Mouse (Mus musculus) CH12.LX (cell line): ENCODE data around the gene Sim2. TPM values are rescaled to one million over a fixed set of nuclear protein-coding genes. Genes with fewer than 3 reads are reported as not detected.

Experiments
- DNase-seq: peaks from one replicate; pipeline ENCODE4 v3.0.0-alpha.2; 2013; ENCODE audit errors: extremely low read depth
- H3K27ac ChIP-seq: 2 replicates; pipeline ENCODE4 v1.5.1; 2012; ENCODE audit warnings: low read depth, mild to moderate bottlenecking, control low read depth, moderate library complexity; ENCODE audit not compliant: insufficient read depth
- H3K27me3 ChIP-seq: replicated peaks from 2 replicates; pipeline ENCODE3; 2012; ENCODE audit warnings: inconsistent platforms
- H3K36me3 ChIP-seq, 2 experiments: replicated peaks in 1 of 2; 2 replicates each; pipeline versions ENCODE3 to v1.6.1; 2012; ENCODE audit warnings: inconsistent platforms in 1 of 2, low read length in 1 of 2, mild to moderate bottlenecking in 1 of 2, mixed read lengths in 1 of 2, moderate library complexity in 1 of 2; ENCODE audit not compliant: control insufficient read depth in 1 of 2, insufficient read depth in 1 of 2
- H3K4me1 ChIP-seq, 2 experiments: 2 replicates each; pipeline ENCODE4 v1.6.1; 2012; ENCODE audit warnings: inconsistent platforms in 1 of 2, moderate library complexity in 1 of 2; ENCODE audit not compliant: insufficient read depth in 2 of 2, control insufficient read depth in 1 of 2
- H3K4me2 ChIP-seq: 2 replicates; pipeline ENCODE4 v1.6.1; 2012; ENCODE audit warnings: low read depth, mild to moderate bottlenecking, control low read depth; ENCODE audit not compliant: poor library complexity, insufficient read depth, severe bottlenecking
- H3K4me3 ChIP-seq, 3 experiments: fragments of 150-350 bp in 1 of 3; sonication (generic) in 1 of 3; replicated peaks in 1 of 3; 2 replicates each; pipeline versions ENCODE3 to v1.5.1; 2011 to 2012; ENCODE audit warnings: low read depth in 2 of 3, low read length in 2 of 3, mild to moderate bottlenecking in 2 of 3, moderate library complexity in 2 of 3, control low read depth in 1 of 3, improper control_type of control experiment in 1 of 3, inconsistent platforms in 1 of 3, mixed read lengths in 1 of 3; ENCODE audit not compliant: poor library complexity in 1 of 3
- H3K79me2 ChIP-seq: replicated peaks from 2 replicates; pipeline ENCODE4 v1.6.1; 2012; ENCODE audit warnings: mild to moderate bottlenecking, moderate library complexity; ENCODE audit not compliant: control insufficient read depth, poor library complexity, insufficient read depth, severe bottlenecking; ENCODE audit errors: extremely low read depth
- H3K9ac ChIP-seq: 2 replicates; pipeline ENCODE4 v1.6.1; 2012; ENCODE audit warnings: low read depth, mild to moderate bottlenecking, control low read depth, moderate library complexity; ENCODE audit not compliant: insufficient read depth
- H3K9me3 ChIP-seq: replicated peaks from 2 replicates; pipeline ENCODE3; 2012; ENCODE audit warnings: low read length, inconsistent platforms, mixed read lengths
- BHLHE40 ChIP-seq: IDR thresholded peaks from 2 replicates; pipeline ENCODE4 v1.6.1; 2011; ENCODE audit warnings: mild to moderate bottlenecking, low read depth, low read length, improper control_type of control experiment
- CHD2 ChIP-seq: IDR thresholded peaks from 2 replicates; pipeline ENCODE4 v1.6.1; 2011; ENCODE audit warnings: low read length, improper control_type of control experiment
- CTCF ChIP-seq, 2 experiments: IDR thresholded peaks in 1 of 2; conservative IDR thresholded peaks in 1 of 2; 2 replicates each; pipeline ENCODE4 v1.5.1; 2011 to 2012; ENCODE audit warnings: low read depth in 2 of 2, low read length in 2 of 2, improper control_type of control experiment in 1 of 2, inconsistent platforms in 1 of 2, mild to moderate bottlenecking in 1 of 2, moderate library complexity in 1 of 2
- E2F4 ChIP-seq: IDR thresholded peaks from 2 replicates; pipeline ENCODE4 v1.6.1; 2011; ENCODE audit warnings: low read depth, low read length, improper control_type of control experiment; ENCODE audit not compliant: insufficient replicate concordance
- EP300 ChIP-seq: IDR thresholded peaks from 2 replicates; pipeline ENCODE4 v1.6.1; 2011; ENCODE audit warnings: low read length, improper control_type of control experiment
- ETS1 ChIP-seq: conservative IDR thresholded peaks from 2 replicates; pipeline ENCODE4 v1.6.1; 2012; ENCODE audit warnings: low read depth, mild to moderate bottlenecking, inconsistent platforms, low read length, improper control_type of control experiment, moderate library complexity
- HCFC1 ChIP-seq: IDR thresholded peaks from 2 replicates; pipeline ENCODE4 v1.6.1; 2012; ENCODE audit warnings: low read depth, mild to moderate bottlenecking, inconsistent platforms, low read length, improper control_type of control experiment
- IRF4 ChIP-seq: IDR thresholded peaks from 2 replicates; pipeline ENCODE4 v1.6.1; 2014; ENCODE audit warnings: low read depth, mild to moderate bottlenecking, inconsistent platforms, low read length, improper control_type of control experiment
- JUN ChIP-seq: IDR thresholded peaks from 2 replicates; pipeline ENCODE4 v1.6.1; 2011; ENCODE audit warnings: low read depth, mild to moderate bottlenecking, low read length, improper control_type of control experiment, moderate library complexity; ENCODE audit not compliant: insufficient read depth
- KAT2A ChIP-seq: IDR thresholded peaks from 2 replicates; pipeline ENCODE4 v1.6.1; 2012; ENCODE audit warnings: low read length, improper control_type of control experiment, inconsistent platforms; ENCODE audit not compliant: insufficient replicate concordance
- MAFK ChIP-seq: IDR thresholded peaks from 2 replicates; pipeline ENCODE4 v1.6.1; 2011; ENCODE audit warnings: low read length, improper control_type of control experiment; ENCODE audit not compliant: insufficient replicate concordance
- MAZ ChIP-seq: IDR thresholded peaks from 2 replicates; pipeline ENCODE4 v1.6.1; 2012; ENCODE audit warnings: low read depth, mild to moderate bottlenecking, inconsistent platforms, low read length, improper control_type of control experiment, moderate library complexity
- MEF2A ChIP-seq: IDR thresholded peaks from 2 replicates; pipeline ENCODE4 v1.6.1; 2014; ENCODE audit warnings: low read depth, mild to moderate bottlenecking, inconsistent platforms, low read length, improper control_type of control experiment, borderline replicate concordance
- MXI1 ChIP-seq: IDR thresholded peaks from 2 replicates; pipeline ENCODE4 v1.6.1; 2011; ENCODE audit warnings: mild to moderate bottlenecking, low read depth, low read length, improper control_type of control experiment
- MYC ChIP-seq: IDR thresholded peaks from 2 replicates; pipeline ENCODE4 v1.6.1; 2011; ENCODE audit warnings: low read depth, mild to moderate bottlenecking, improper control_type of control experiment, low read length
- NELFE ChIP-seq: IDR thresholded peaks from 2 replicates; pipeline ENCODE4 v1.6.1; 2011; ENCODE audit warnings: low read depth, low read length, improper control_type of control experiment
- NRF1 ChIP-seq: IDR thresholded peaks from 2 replicates; pipeline ENCODE4 v1.6.1; 2014; ENCODE audit warnings: low read depth, mild to moderate bottlenecking, inconsistent platforms, low read length, improper control_type of control experiment, moderate library complexity
- POLR2A ChIP-seq: IDR thresholded peaks from 2 replicates; pipeline ENCODE4 v1.6.1; 2011; ENCODE audit warnings: low read depth, mild to moderate bottlenecking, improper control_type of control experiment, low read length
- POLR2AphosphoS2 ChIP-seq: IDR thresholded peaks from 2 replicates; pipeline ENCODE4 v1.6.1; 2011; ENCODE audit warnings: low read depth, low read length, improper control_type of control experiment
- RAD21 ChIP-seq: IDR thresholded peaks from 2 replicates; pipeline ENCODE4 v1.6.1; 2011; ENCODE audit warnings: low read depth, mild to moderate bottlenecking, low read length, improper control_type of control experiment, moderate library complexity
- RCOR1 ChIP-seq: conservative IDR thresholded peaks from 2 replicates; pipeline ENCODE4 v1.6.1; 2012; ENCODE audit warnings: low read depth, mild to moderate bottlenecking, inconsistent platforms, low read length, improper control_type of control experiment
- SIN3A ChIP-seq: IDR thresholded peaks from 2 replicates; pipeline ENCODE4 v1.6.1; 2012; ENCODE audit warnings: low read length, improper control_type of control experiment, inconsistent platforms
- TBP ChIP-seq: conservative IDR thresholded peaks from 2 replicates; pipeline ENCODE4 v1.6.1; 2011; ENCODE audit warnings: low read depth, low read length, improper control_type of control experiment
- TCF12 ChIP-seq: IDR thresholded peaks from 2 replicates; pipeline ENCODE4 v1.6.1; 2014; ENCODE audit warnings: low read depth, mild to moderate bottlenecking, inconsistent platforms, low read length, improper control_type of control experiment
- UBTF ChIP-seq: IDR thresholded peaks from 2 replicates; pipeline ENCODE4 v1.6.1; 2012; ENCODE audit warnings: low read depth, mild to moderate bottlenecking, inconsistent platforms, low read length, improper control_type of control experiment, moderate library complexity
- USF1 ChIP-seq: IDR thresholded peaks from 2 replicates; pipeline ENCODE4 v1.6.1; 2014; ENCODE audit warnings: low read depth, mild to moderate bottlenecking, inconsistent platforms, low read length, improper control_type of control experiment
- USF2 ChIP-seq: conservative IDR thresholded peaks from 2 replicates; pipeline ENCODE4 v1.6.1; 2011; ENCODE audit warnings: low read depth, low read length, improper control_type of control experiment
- ZMIZ1 ChIP-seq: IDR thresholded peaks from 2 replicates; pipeline ENCODE4 v1.6.1; 2012; ENCODE audit warnings: low read depth, mild to moderate bottlenecking, inconsistent platforms, low read length, improper control_type of control experiment
- ZNF384 ChIP-seq: IDR thresholded peaks from 2 replicates; pipeline ENCODE4 v1.6.1; 2012; ENCODE audit warnings: low read depth, low read length, improper control_type of control experiment, inconsistent platforms
- dilution Hi-C: fragments of 300-500 bp; cut with MboI; formaldehyde crosslinking; loops from 2 replicates; pipeline ENCODE4 v1.14.3; 2020; ENCODE audit warnings: low sequenced_read_pairs; ENCODE audit not compliant: extremely low pct_unique_long_range_greater_than_20kb, extremely low pct_ligation_motif_present
- in situ Hi-C: fragments of 300-500 bp; cut with MboI; formaldehyde crosslinking; loops from 3 replicates; pipeline ENCODE4 v1.14.3; 2019; ENCODE audit warnings: low sequenced_read_pairs, low pct_ligation_motif_present, low pct_unique_long_range_greater_than_20kb, mixed read lengths
- polyA plus RNA-seq: library from polyadenylated mRNA; unstranded; fragments of >175 nt; gene quantifications from 2 replicates; pipeline ENCODE4 v1.2.1, GENCODE M21; 2012; ENCODE audit warnings: low read depth; ENCODE audit not compliant: insufficient read length
- total RNA-seq, 2 experiments: library from RNA; depleted of rRNA; stranded (reverse); fragments of 300-350 nt in 1 of 2; fragments of >200 nt in 1 of 2; gene quantifications; 2 replicates each; pipeline ENCODE4 v1.2.3; 2012 to 2014

Sim2 gene
- total and polyA plus RNA-seq, 3 experiments: not detected

DNA sequence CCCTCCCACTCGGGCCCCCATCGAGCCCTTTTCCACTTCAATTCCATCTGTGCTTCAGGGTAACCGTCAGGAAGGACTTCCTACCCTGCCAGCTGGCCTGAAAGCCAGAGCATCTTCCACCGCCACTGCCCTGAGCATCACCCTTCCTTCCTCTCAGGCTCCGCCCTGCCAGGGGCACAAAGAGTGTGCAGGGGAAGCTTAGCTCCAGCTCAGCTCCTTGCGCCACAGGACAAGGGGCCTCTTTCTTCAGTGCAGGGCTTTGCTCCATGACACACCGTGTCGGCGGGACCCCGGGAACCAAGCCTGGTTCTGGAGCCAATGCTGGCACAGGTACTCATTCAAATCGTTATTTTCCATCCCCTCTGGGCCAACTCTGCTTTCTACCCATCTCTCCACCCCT lies 63.4 kb downstream of the Sim2 start:
- in situ Hi-C loops (no loop called here), dilution Hi-C loops (no loop called here)
- H3K4me3 ChIP-seq: no peak overlapping the region
- no peaks in the 10 kb centered on the region for H3K9me3 ChIP-seq
- H3K27me3 ChIP-seq: no peaks in the 10 kb centered on the region
- H3K27ac ChIP-seq: no peak overlapping the region
- H3K9ac ChIP-seq: no peak overlapping the region
- DNase-seq: no peak
- no peaks in the 10 kb centered on the region for H3K79me2 ChIP-seq
- peaks cover 0 to 13% of the 10 kb centered on the region in 2 experiments for H3K36me3 ChIP-seq
- H3K4me1 ChIP-seq: peaks cover 8 to 11% of the 10 kb centered on the region in 2 experiments; a peak in 3 of 4 replicates
- TF ChIP-seq USF2: no peak
- no peak for TF ChIP-seq TBP
- TF ChIP-seq E2F4: no peak
- TF ChIP-seq BHLHE40: no peak
- TF ChIP-seq EP300: no peak
- no peak for TF ChIP-seq ZMIZ1
- TF ChIP-seq ETS1: no peak
- no peak for TF ChIP-seq USF1
- TF ChIP-seq POLR2A: no peak
- TF ChIP-seq RAD21: no peak
- TF ChIP-seq CTCF (conservative IDR thresholded peaks at IDR 0.05 in 1 of 2, IDR thresholded peaks at IDR 0.05 in 1 of 2; ENCODE audit: low read depth in 2 of 2, low read length in 2 of 2): no peak
- no peak for TF ChIP-seq KAT2A
- no peak for TF ChIP-seq CHD2
- TF ChIP-seq, all 38 proteins: peak for 0
- no peak overlapping the region for H3K4me2 ChIP-seq

- peaks cover 0 to 15% of the 10 kb centered on the region in 2 experiments for H3K36me3 ChIP-seq
- no peak overlapping the region for H3K9ac ChIP-seq
- H3K4me1 ChIP-seq: peaks cover 8 to 11% of the 10 kb centered on the region in 2 experiments; a peak in 3 of 4 replicates
- no peak overlapping the region for H3K4me3 ChIP-seq
- peak; percentile 7 for DNase-seq
- no peaks in the 10 kb centered on the region for H3K27me3 ChIP-seq
- H3K79me2 ChIP-seq: no peaks in the 10 kb centered on the region
- H3K27ac ChIP-seq: no peak overlapping the region
- in situ Hi-C loops: no loop called here
- no peak overlapping the region for H3K4me2 ChIP-seq
- no peak for TF ChIP-seq POLR2AphosphoS2
- peak; percentile 34 for TF ChIP-seq USF1
- no peak for TF ChIP-seq CTCF (conservative IDR thresholded peaks at IDR 0.05 in 1 of 2, IDR thresholded peaks at IDR 0.05 in 1 of 2; ENCODE audit: low read depth in 2 of 2, low read length in 2 of 2)
- TF ChIP-seq NRF1: no peak
- TF ChIP-seq USF2: peak; percentile 23; the same call in 1 of the 2 replicates
- no peak for TF ChIP-seq TCF12
- no peak for TF ChIP-seq JUN
- TF ChIP-seq MAZ: no peak
- no peak for TF ChIP-seq KAT2A
- no peak for TF ChIP-seq RCOR1
- no peak for TF ChIP-seq RAD21
- no peak for TF ChIP-seq HCFC1
- no peak for TF ChIP-seq MEF2A
- no peak for TF ChIP-seq E2F4
- TF ChIP-seq ZNF384: no peak
- no peak for TF ChIP-seq IRF4
- TF ChIP-seq ZMIZ1: no peak
- TF ChIP-seq SIN3A: no peak
- no peak for TF ChIP-seq MAFK
- no peak for TF ChIP-seq NELFE
- TF ChIP-seq POLR2A: no peak
- TF ChIP-seq BHLHE40: peak; percentile 29; the same call in 1 of the 2 replicates
- no peak for TF ChIP-seq MYC
- TF ChIP-seq EP300: no peak
- no peak for TF ChIP-seq UBTF
- TF ChIP-seq MXI1: no peak
- no peaks in the 10 kb centered on the region for H3K9me3 ChIP-seq
- dilution Hi-C loops: no loop called here
Measured at GRCm38 (mm10) chr16:94150125-94151103, 65.7 kb downstream of the Sim2 start.
